Mouse (Mus musculus) liver, embryonic 14.5 days (tissue): ENCODE measurements around the gene Olfm2.

ENCODE experiments used
- CTCF ChIP-seq: IDR thresholded peaks from 2 replicates; pipeline ENCODE4 v1.5.1; 2016; ENCODE audit warnings: antibody characterized with exemption, low read depth, control low read depth
- EP300 ChIP-seq: IDR thresholded peaks from 2 replicates; pipeline ENCODE4 v1.6.1; 2016; ENCODE audit warnings: antibody characterized with exemption, low read depth

DNA sequence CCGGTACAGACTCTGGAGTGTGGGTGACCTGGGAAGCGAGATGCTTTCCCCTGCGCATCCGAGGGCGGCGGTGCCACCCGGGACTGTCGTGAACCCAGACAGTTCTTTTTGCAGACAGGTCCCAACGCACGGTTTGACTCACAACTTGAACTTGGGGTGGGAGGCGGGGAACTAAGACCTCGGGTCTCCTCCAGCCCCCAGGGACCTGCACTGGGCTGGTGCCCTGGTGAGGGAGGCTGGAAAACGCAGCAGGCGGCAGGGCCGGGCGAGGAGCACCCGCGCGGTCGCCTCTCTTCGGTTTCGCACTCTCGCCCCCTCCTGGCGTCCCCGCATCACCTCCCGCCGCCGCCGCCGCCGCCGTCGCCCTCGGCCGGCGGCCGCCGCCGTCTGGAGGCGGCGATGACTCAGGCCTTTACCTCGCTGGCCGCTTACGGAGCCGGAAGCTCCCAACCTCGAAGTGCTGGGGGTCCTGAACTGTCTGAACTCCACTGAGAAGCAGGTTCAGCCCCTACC is 18.5 kb downstream of the Olfm2 start:
- TF ChIP-seq CTCF (no peak), EP300 (no peak)
